Mouse (Mus musculus): Measurements from ENCODE around the gene Zgrf1. TPM values are rescaled to one million over a fixed set of nuclear protein-coding genes. Genes with fewer than 3 reads are reported as not detected.
A peak's percentile ranks its signal among the peaks of the same experiment; 100 is the strongest.

Zgrf1 gene
- polyA plus RNA-seq, 1 experiment from 2014 or later, result 14.0 TPM

GRCm38 (mm10) chr3:127642211-127642610, 88.9 kb downstream of the Zgrf1 start:
- H3K27ac ChIP-seq (ENCODE audit: low read depth, low read length), result no peak overlapping the region
- H3K4me2 ChIP-seq (replicated peaks; ENCODE audit: low read depth, low read length), result no peak overlapping the region
- WGBS, result 4% methylated on average over 5 of the region's 5 CpGs
- H3K4me1 ChIP-seq (ENCODE audit: control insufficient read depth, insufficient read depth, low read length), result 0 out of 2 replicates have a peak, but pooled peaks cover 4% of the 10 kb centered on the region
- ATAC-seq (ENCODE audit: low FRiP score, low TSS enrichment), result no peak
- H3K4me3 ChIP-seq (ENCODE audit: low read length), result no peak overlapping the region
- no peaks in the 10 kb centered on the region for H3K9me3 ChIP-seq (ENCODE audit: control insufficient read depth, low read length)
- H3K36me3 ChIP-seq (ENCODE audit: control insufficient read depth, insufficient read depth, low read length), result no peaks in the 10 kb centered on the region
- H3K9ac ChIP-seq (ENCODE audit: low read depth, low read length), result no peak overlapping the region
- peaks cover 90% of the 10 kb centered on the region for H3K27me3 ChIP-seq (ENCODE audit: control insufficient read depth, insufficient read depth, low read length)

- Histone ChIP-seq H3K27me3 (ENCODE audit: control insufficient read depth, insufficient read depth, low read length) (peaks cover 51% of the 10 kb centered on the region), H3K4me3 (ENCODE audit: low read length) (no peak overlapping the region), H3K4me2 (replicated peaks; ENCODE audit: low read depth, low read length) (no peak overlapping the region), H3K36me3 (ENCODE audit: control insufficient read depth, insufficient read depth, low read length) (no peaks in the 10 kb centered on the region), H3K9ac (ENCODE audit: low read depth, low read length) (no peak overlapping the region), H3K27ac (ENCODE audit: low read depth, low read length) (no peak overlapping the region), H3K9me3 (ENCODE audit: control insufficient read depth, low read length) (no peaks in the 10 kb centered on the region), H3K4me1 (ENCODE audit: control insufficient read depth, insufficient read depth, low read length) (no peaks in the 10 kb centered on the region)
- no peak for ATAC-seq (ENCODE audit: low FRiP score, low TSS enrichment)
- WGBS, result 59% methylated on average over 18 of the region's 18 CpGs
These were observed 93.0 kb downstream of the Zgrf1 start for GRCm38 (mm10) chr3:127646156-127646825.

- H3K36me3 ChIP-seq (ENCODE audit: control insufficient read depth, insufficient read depth, low read length), result no peaks in the 10 kb centered on the region
- no peak overlapping the region for H3K27ac ChIP-seq (ENCODE audit: low read depth, low read length)
- H3K9me3 ChIP-seq (ENCODE audit: control insufficient read depth, low read length), result no peaks in the 10 kb centered on the region
- H3K27me3 ChIP-seq (ENCODE audit: control insufficient read depth, insufficient read depth, low read length), result peaks cover 2% of the 10 kb centered on the region; the same call in 1 of the 2 replicates
- H3K9ac ChIP-seq (ENCODE audit: low read depth, low read length), result no peak overlapping the region
- no peak overlapping the region for H3K4me2 ChIP-seq (replicated peaks; ENCODE audit: low read depth, low read length)
- no peak overlapping the region for H3K4me3 ChIP-seq (ENCODE audit: low read length)
- no peaks in the 10 kb centered on the region for H3K4me1 ChIP-seq (ENCODE audit: control insufficient read depth, insufficient read depth, low read length)
- ATAC-seq (ENCODE audit: low FRiP score, low TSS enrichment), result no peak
- 73% methylated on average over 7 of the region's 7 CpGs for WGBS
These were observed 98.7 kb downstream of the Zgrf1 start for GRCm38 (mm10) chr3:127651742-127652653.

GRCm38 (mm10) chr3:127660712-127661111, 107.4 kb downstream of the Zgrf1 start:
- H3K4me1 ChIP-seq (ENCODE audit: control insufficient read depth, insufficient read depth, low read length), result no peaks in the 10 kb centered on the region
- H3K9ac ChIP-seq (ENCODE audit: low read depth, low read length), result no peak overlapping the region
- H3K27ac ChIP-seq (ENCODE audit: low read depth, low read length), result no peak overlapping the region
- H3K4me2 ChIP-seq (replicated peaks; ENCODE audit: low read depth, low read length), result no peak overlapping the region
- H3K36me3 ChIP-seq (ENCODE audit: control insufficient read depth, insufficient read depth, low read length), result no peaks in the 10 kb centered on the region
- H3K27me3 ChIP-seq (ENCODE audit: control insufficient read depth, insufficient read depth, low read length), result no peaks in the 10 kb centered on the region
- no peak overlapping the region for H3K4me3 ChIP-seq (ENCODE audit: low read length)
- whole genome bisulfite sequencing, result 79% methylated on average over 7 of the region's 7 CpGs
- ATAC-seq (ENCODE audit: low FRiP score, low TSS enrichment), result no peak
- no peaks in the 10 kb centered on the region for H3K9me3 ChIP-seq (ENCODE audit: control insufficient read depth, low read length)

GRCm38 (mm10) chr3:127661646-127662531, 108.6 kb downstream of the Zgrf1 start:
- no peaks in the 10 kb centered on the region for H3K9me3 ChIP-seq (ENCODE audit: control insufficient read depth, low read length)
- H3K27ac ChIP-seq (ENCODE audit: low read depth, low read length), result no peak overlapping the region
- ATAC-seq (ENCODE audit: low FRiP score, low TSS enrichment), result no peak
- WGBS, result 69% methylated on average over 22 of the region's 22 CpGs
- H3K4me2 ChIP-seq (replicated peaks; ENCODE audit: low read depth, low read length), result no peak overlapping the region
- no peaks in the 10 kb centered on the region for H3K27me3 ChIP-seq (ENCODE audit: control insufficient read depth, insufficient read depth, low read length)
- H3K9ac ChIP-seq (ENCODE audit: low read depth, low read length), result no peak overlapping the region
- no peak overlapping the region for H3K4me3 ChIP-seq (ENCODE audit: low read length)
- H3K36me3 ChIP-seq (ENCODE audit: control insufficient read depth, insufficient read depth, low read length), result no peaks in the 10 kb centered on the region
- no peaks in the 10 kb centered on the region for H3K4me1 ChIP-seq (ENCODE audit: control insufficient read depth, insufficient read depth, low read length)

MicroRNAs within 50 kb of the gene (microRNA counts, 519-probe panel; counts per million panel counts)
- not detected for microRNA mmu-miR-302a
- not detected for microRNA mmu-miR-302b
- not detected for microRNA mmu-miR-302c
- microRNA mmu-miR-302d, result not detected
- microRNA mmu-miR-367, result not detected

Small RNA genes lying within 50 kb of the gene (microRNA-seq; reads per million reads assigned to microRNA genes)
- 10.3 reads per million, percentile 28 among the genes with 10 or more reads in this experiment for gene Mir302a
- 6.3 reads per million, percentile 22 among the genes with 10 or more reads in this experiment for gene Mir302b
- gene Mir302c, result 2.1 reads per million, percentile 3 among the genes with 10 or more reads in this experiment
- 9.0 reads per million, percentile 26 among the genes with 10 or more reads in this experiment for gene Mir302d
- gene Mir367, result not detected

Other genes with a start within 250 kb of the Zgrf1 start
- 8.8 and 11.5 TPM in 2 replicates for gene Ank2, start 54.1 kb upstream of the Zgrf1 start, polyA plus RNA-seq (2014; fragmentation: Nextera tagmentation; extraction: Ambion mirVana)
- 65.2 and 72.5 TPM in 2 replicates for gene Larp7, start 140 bp upstream of the Zgrf1 start, polyA plus RNA-seq (2014; fragmentation: Nextera tagmentation; extraction: Ambion mirVana)
- not detected in 2 replicates for gene Neurog2, start 79.6 kb downstream of the Zgrf1 start, polyA plus RNA-seq (2014; fragmentation: Nextera tagmentation; extraction: Ambion mirVana)
- gene Alpk1, start 227.0 kb downstream of the Zgrf1 start, polyA plus RNA-seq (2014; fragmentation: Nextera tagmentation; extraction: Ambion mirVana), result 0.49 and 1.2 TPM in 2 replicates
- gene Tifa, start 236.3 kb downstream of the Zgrf1 start, polyA plus RNA-seq (2014; fragmentation: Nextera tagmentation; extraction: Ambion mirVana), result 3.2 and 4.2 TPM in 2 replicates

Measured in kidney, embryonic 14.5 days (tissue).